In the genomic region with DNA sequence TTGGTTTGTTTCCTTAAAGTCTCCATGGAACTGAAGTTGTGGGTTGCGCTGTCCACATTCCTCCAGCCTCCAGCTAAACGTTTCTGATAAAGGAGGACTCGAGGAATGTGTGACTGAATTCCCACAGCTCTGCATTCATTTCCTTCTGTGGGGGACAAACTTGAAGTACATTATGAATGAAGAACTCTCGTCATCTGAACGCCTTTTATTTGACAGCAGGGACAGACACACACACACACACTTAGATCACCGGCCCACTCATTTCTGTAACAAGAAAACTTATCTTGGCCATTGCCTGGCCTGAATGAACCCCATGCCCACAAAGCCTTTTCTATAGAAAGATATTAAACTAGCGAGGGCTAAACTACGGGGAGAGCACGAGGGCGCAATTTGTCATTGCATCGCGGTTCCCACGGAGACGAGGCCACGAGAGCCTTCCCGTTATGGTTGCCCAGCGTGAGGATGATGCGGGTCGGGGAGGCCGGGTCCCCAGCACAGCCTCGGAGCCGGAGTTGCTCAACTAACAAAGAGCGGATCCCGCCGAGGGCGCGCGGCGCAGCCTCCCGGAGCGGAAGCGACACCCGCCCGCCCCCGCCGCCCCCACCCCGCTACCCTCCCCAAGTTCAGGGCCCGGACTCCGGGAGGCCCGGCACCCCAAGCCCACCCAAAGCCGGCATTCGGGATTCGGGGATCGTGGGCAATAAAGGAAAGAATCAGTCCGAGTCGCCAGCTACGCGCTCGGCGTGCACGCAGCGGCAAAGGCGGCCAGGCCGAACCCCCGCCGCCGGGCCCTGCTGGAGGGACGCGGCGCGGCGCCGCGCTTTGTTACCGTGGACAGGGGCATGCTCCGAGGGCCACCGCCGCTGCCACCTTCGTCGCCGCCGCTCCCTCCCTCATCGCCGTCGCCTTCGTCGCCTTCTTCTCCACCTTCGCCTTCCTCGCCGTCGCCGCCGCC, we compare ENCODE assay signal across 8 mouse cellular contexts. TPM values are rescaled to one million over a fixed set of nuclear protein-coding genes. Genes with fewer than 3 reads are reported as not detected.
A peak's percentile ranks its signal among the peaks of the same experiment; 100 is the strongest.
DNase-seq lines count a peak whose midpoint lies in the region; ATAC-seq and TF ChIP-seq lines count a peak whose summit lies in the region.

No protein-coding gene starts in this region.

- peaks cover 3% of the 10 kb centered on the region for H3K4me1 ChIP-seq in heart, adult 2 months (ENCODE audit: control insufficient read depth, insufficient read depth, low read length)
- H3K4me1 ChIP-seq in neural tube, embryonic 14.5 days (ENCODE audit: control insufficient read depth, insufficient read depth, low read length): peaks cover 20% of the 10 kb centered on the region

- peak; percentile 21; the same call in 1 of the 2 replicates for TF ChIP-seq CTCF in heart, adult 2 months (IDR thresholded peaks at IDR 0.05)

- ATAC-seq in neural tube, embryonic 14.5 days (ENCODE audit: low read depth): peak; percentile 7

- peak overlapping the region; percentile 100 for H3K9ac ChIP-seq in heart, adult 2 months (ENCODE audit: low read depth, low read length)
- H3K9ac ChIP-seq in neural tube, embryonic 14.5 days (replicated peaks; ENCODE audit: low read depth, low read length): peak overlapping the region; percentile 90

- H3K27me3 ChIP-seq in heart, adult 2 months (ENCODE audit: control insufficient read depth, insufficient read depth, low read length): no peaks in the 10 kb centered on the region
- peaks cover 3% of the 10 kb centered on the region; the same call in 1 of the 2 replicates for H3K27me3 ChIP-seq in neural tube, embryonic 14.5 days (ENCODE audit: control insufficient read depth, insufficient read depth, low read length)

- intact Hi-C loops in heart, adult 2 months (cut with DNase I): loop anchor here (1.0 to 5.0 kb wide), 3 partner anchors 66 to 164 kb away; a partner anchor contains a TSS

- peak overlapping the region; percentile 93 for H3K27ac ChIP-seq in heart, adult 2 months
- H3K27ac ChIP-seq in neural tube, embryonic 14.5 days (ENCODE audit: low read depth, low read length): peak overlapping the region; percentile 96

- TF ChIP-seq EP300 in heart, adult 2 months (IDR thresholded peaks at IDR 0.05; ENCODE audit: insufficient read depth, low read depth, low read length): no peak

- peak overlapping the region; percentile 68 for H3K4me3 ChIP-seq in heart, adult 2 months
- peak overlapping the region; percentile 62 for H3K4me3 ChIP-seq in neural tube, embryonic 14.5 days (ENCODE audit: low read depth, low read length)

- no peaks in the 10 kb centered on the region for H3K9me3 ChIP-seq in neural tube, embryonic 14.5 days (ENCODE audit: control insufficient read depth, low read length)

- TF ChIP-seq POLR2A in heart, adult 2 months (IDR thresholded peaks at IDR 0.05; ENCODE audit: insufficient read depth, low read depth, low read length): no peak

- under 1% methylated on average over 79 of the region's 83 CpGs for WGBS in heart, adult 2 months
- WGBS in neural tube, embryonic 14.5 days: under 1% methylated on average over 65 of the region's 83 CpGs

- DNase-seq in B cell, adult 2 months: peak; percentile 28 to 39
- DNase-seq in adipocyte (ENCODE audit: low spot score): peak; percentile 54
- peak; percentile 68 for DNase-seq in embryo, embryonic 10.5 days (ENCODE audit: low spot score)
- peak; percentile 64 to 74 for DNase-seq in heart, adult 2 months
- peak; percentile 24 for DNase-seq in kidney, adult 9 months
- DNase-seq in lung, adult 18-20 months: peak; percentile 49 to 58
- DNase-seq in thymus, adult 18-20 months: peak; percentile 63 to 64

- peaks cover 3% of the 10 kb centered on the region for H3K79me2 ChIP-seq in heart, adult 2 months (replicated peaks; ENCODE audit: control insufficient read depth, insufficient read depth, low read length)

- peaks cover 10% of the 10 kb centered on the region for H3K36me3 ChIP-seq in heart, adult 2 months (ENCODE audit: control insufficient read depth, insufficient read depth, low read length)
- no peaks in the 10 kb centered on the region for H3K36me3 ChIP-seq in neural tube, embryonic 14.5 days (ENCODE audit: control insufficient read depth, insufficient read depth, low read length)

- peak overlapping the region; percentile 90 for H3K4me2 ChIP-seq in neural tube, embryonic 14.5 days (ENCODE audit: low read depth, low read length)

RNA-seq across cellular contexts. Expression of a gene that starts 1.0 kb away (rescaled TPM):
- total RNA-seq in heart, adult 2 months (2021): 10 to 100 TPM; 19.9 to 23.7 TPM
- 7.5 and 14.2 TPM in 2 replicates for polyA plus RNA-seq in heart, adult 2 months (2012; rRNA removed)
- 66.5 and 69.3 TPM in 2 replicates for polyA plus RNA-seq in neural tube, embryonic 14.5 days (2014; fragmentation: Nextera tagmentation; extraction: Ambion mirVana)

Comparison
In these comparisons a context has a peak if more than half of its experiments do, and no peak if none do; other contexts are left out.
1. Peak in every context shown above with its lines: DNase-seq, ATAC-seq, H3K4me3 ChIP-seq and H3K27ac ChIP-seq.